Mouse (Mus musculus): ENCODE data around the gene Ints2. TPM values are rescaled to one million over a fixed set of nuclear protein-coding genes. Genes with fewer than 3 reads are reported as not detected.
A peak's percentile ranks its signal among the peaks of the same experiment; 100 is the strongest.
"Not testable (repeated sequence)": the region's sequence is repeated elsewhere in the genome, so short reads cannot be mapped to it uniquely, and the experiment has no call there.

The Ints2 gene
- 35.7 and 38.1 TPM in 2 replicates for total RNA-seq (2017)

DNA sequence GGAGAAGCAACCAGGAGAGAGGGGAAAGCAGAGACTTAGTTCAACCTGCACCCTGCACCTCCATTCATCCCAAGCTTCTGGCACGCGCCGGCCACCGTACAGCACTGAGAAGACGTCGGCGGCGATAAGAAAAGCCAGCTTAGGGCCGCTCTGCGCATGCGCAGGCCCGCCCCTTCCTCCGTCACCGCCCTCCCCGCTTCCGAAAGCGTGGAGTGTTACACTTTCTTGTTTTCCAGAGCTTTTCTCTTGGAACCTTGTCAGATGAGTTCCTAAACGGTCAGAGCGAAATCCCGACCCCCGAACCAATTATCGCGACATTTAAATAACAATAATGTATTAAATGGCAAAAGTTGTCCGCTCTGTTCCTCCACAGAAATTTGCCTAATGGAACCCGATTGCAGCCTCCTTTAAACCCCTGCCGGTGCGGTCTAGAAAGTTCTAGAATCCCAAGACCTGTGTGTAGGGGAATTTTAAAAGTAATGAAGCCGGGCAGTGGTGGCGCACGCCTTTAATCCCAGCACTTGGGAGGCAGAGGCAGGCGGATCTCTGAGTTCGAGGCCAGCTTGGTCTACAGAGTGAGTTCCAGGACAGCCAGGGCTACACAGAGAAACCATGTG lies at the start of gene Ints2:
Ints2 (minus strand) TSS at position 116 of the 617 bp plus-strand sequence.
- peak; percentile 96 for ATAC-seq (replicated peaks; ENCODE audit: low read depth, poor library complexity, severe bottlenecking)

DNA sequence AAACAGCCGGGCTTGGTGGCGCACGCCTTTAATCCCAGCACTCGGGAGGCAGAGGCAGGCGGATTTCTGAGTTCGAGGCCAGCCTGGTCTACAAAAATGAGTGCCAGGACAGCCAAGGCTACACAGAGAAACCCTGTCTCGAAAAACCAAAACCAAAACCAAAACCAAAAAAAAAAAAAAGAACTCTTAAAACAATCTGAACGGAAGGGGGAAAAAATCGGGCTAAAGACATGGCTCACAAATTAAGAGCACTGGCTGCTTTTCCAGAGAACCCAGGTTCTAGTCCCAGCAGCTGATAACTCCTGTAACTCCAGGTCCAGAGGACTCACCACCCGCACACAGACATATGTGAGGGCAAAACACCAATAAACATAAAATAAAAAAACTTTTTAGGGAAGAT lies 34.8 kb upstream of the Ints2 start:
- ATAC-seq (replicated peaks; ENCODE audit: low read depth, poor library complexity, severe bottlenecking): not testable (repeated sequence)

DNA sequence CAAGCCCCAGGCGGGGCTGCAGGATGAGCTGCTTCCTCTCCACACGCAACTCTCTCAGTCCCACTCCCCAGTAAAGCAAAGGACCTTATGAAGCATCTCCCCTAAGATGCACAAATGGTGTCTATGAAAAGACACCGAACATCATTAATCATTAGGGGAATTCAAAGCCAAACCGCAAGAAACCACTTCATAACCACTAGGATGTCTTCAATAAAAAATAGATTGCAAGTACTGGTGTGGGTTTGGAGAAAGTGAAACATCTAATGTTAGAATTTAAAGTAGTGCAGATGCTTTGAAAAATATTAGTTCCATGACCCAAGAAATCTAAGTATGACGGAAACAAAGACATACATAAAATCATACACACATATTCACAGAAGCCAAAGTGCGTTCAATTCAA lies 34.3 kb upstream of the Ints2 start:
- ATAC-seq (replicated peaks; ENCODE audit: low read depth, poor library complexity, severe bottlenecking): no peak

DNA sequence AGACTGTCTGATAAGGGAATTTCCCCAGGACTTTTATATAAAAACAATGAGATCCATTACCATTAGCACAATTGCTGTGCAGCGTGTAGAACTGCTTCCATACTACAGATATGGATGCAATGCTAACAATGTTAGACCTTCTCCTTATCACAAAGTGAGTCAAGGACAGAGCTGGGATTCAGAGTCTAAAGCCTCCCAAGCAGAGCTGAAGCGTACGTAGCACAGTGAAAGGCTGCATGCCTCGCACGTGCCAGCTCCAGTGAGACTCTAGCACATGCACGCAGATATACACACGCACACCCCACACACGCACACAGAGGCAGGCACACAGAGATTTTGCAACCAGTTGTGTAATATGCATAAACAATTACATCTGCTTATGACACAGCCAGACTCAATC lies 28.4 kb upstream of the Ints2 start:
- ATAC-seq (replicated peaks; ENCODE audit: low read depth, poor library complexity, severe bottlenecking): no peak

DNA sequence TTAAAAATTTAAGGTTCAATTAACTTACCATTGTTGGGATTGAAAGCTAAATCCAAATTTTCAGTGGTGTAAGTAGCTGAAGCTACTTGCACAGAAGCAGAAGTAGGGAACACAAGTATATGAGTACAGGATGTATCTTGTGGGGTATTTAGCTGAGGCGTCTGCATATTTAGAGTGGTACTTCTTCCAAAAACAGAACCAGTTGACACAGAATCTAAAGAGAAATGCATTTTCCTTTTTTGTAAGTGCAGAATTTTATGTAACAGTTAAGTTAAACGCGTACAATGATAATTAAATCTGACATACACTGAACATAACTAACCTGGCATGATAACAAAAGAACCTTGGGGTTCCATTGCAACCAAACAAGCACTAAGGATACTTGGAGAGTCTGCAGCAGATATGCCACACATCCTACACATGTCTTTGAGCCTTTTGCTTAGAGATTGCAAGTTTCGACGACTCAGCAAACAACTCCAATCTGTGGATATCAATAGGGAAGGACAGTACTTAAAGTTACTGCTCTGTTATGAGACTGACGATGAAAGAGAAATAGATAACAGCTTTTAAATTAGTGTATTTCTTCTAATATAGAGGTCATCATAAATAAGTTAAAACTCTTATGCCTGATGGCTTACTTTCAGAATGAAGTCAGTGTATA lies 21.2 kb upstream of the Ints2 start:
- no peak for ATAC-seq (replicated peaks; ENCODE audit: low read depth, poor library complexity, severe bottlenecking)

DNA sequence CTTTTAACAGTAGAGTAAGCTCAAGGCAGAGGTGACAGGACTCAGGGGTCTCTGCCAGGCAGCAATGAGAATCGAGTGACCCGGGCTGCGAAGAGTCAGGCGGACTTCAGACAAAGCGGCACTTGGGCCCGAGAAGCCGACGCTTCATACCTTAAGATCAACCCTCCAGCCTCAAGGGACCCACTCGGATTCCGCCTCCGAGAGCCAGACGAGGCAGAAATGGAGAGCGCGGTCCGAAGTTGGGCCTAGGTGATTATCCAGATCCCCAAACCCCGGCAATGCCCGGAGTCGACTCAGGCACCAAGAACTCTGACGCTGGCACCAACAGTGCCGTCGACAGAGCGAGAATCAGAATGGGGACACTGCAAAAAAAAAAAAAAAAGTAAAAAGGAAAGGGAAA lies 321 bp downstream of the Ints2 start:
- peak; percentile 64 for ATAC-seq (replicated peaks; ENCODE audit: low read depth, poor library complexity, severe bottlenecking)

DNA sequence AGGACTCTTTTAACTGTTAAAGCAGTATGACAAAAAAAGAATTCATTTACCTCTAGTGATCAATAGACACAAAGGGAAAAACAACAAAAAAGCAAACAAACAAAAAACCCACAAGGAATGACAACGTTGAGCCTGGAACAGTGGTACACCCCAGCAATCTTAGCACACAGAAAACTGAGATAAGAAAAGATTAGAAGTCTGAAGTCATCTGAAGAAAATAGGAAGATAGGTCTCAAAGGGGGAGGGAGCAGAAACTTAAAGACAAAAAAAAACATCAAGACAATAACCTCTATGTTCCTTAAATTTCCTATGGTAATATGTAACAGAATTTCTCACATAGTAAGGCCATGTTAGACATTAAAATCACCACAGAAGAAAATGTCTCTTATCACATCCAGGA lies 4.0 kb downstream of the Ints2 start:
- no peak for ATAC-seq (replicated peaks; ENCODE audit: low read depth, poor library complexity, severe bottlenecking)

DNA sequence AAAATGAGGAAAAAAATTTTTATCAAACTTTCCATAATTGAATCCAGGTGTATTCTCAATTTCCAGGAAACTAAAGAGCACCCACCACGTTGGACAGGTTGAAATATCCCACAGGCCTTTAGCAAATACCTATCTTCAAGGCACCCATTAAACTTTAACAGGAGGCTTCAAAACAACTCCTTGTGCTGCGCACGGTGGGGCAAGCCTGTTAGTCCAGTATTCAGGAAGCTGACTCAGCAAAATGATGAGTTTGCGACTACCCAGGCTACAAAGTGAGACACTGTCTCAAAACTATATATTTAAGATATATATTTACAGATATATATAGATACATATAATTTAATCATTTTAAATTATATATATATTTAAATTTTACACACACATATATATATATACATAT lies 24.9 kb downstream of the Ints2 start:
- ATAC-seq (replicated peaks; ENCODE audit: low read depth, poor library complexity, severe bottlenecking): no peak

DNA sequence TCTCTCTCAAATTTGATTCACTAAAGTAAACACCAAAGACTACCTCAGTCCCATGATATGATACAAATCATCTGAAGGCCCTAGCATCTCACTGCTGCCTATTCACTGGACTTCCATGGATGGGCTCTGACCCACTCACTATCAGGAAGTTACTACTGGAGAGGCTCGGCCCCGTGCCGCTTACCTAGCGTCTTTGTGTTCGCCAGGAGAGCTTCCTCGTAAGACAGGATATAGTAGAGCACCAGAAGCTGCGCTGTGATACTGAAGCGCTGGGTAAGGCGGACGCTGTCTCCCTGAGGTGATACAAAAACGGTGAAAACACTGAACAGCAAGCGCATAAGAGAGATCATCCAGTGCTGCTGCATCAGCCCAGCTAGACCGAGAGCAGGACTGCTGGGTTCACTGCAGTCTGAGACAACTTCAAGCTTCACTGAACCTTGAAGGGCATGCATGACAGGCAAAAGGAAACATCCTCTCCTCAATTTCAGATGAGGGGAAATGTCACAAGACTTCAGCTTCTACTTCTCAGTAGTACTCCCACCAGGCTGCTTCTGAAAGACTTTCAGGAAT lies 25.5 kb downstream of the Ints2 start:
- ATAC-seq (replicated peaks; ENCODE audit: low read depth, poor library complexity, severe bottlenecking): no peak

DNA sequence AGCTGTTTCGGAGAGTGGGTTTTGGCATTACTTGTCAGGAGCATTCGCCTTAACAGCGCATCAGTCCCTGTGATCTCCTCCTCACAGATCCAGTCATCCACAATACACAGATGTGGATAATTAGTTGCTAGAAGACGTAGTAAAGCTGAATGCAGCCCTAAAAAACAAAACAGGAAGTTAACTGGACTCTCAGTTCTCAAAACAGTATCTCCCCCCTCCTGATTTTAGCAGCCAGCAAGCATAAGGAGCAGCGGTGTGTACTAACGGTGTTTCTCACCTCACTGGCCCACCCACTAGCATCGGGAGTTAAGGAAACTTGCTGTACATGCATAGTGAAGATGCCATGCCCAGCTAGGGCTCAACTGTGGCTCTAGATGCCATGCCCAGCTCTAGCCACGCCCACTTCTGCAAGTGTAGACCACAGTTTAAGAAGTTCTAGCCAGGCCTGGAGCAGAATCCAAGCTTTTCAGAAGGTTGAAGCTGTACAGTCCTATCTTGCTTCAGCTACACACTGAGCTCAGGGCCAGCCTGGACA lies 30.7 kb downstream of the Ints2 start:
- ATAC-seq (replicated peaks; ENCODE audit: low read depth, poor library complexity, severe bottlenecking): 0 out of 2 replicates have a peak, but pooled peaks have one; percentile 29

DNA sequence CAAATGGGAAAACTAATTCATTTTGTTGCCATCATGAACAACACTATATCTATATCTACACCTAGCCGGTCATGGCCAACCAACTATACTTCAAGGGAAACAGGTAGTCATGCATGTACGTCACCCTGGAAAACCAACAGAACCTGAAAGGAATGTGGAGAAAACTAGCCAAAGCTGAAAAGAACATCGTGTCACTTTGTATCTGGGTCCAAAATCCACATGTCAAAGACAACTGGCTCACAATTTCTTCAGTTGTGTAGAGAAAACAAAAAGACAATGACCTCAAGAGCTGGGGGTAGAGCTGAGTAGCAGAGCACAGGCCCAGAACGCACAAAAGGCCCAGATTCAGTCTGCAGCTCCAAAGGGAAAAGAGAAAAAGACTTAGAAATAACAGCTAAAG lies 31.6 kb downstream of the Ints2 start:
- no peak for ATAC-seq (replicated peaks; ENCODE audit: low read depth, poor library complexity, severe bottlenecking)

DNA sequence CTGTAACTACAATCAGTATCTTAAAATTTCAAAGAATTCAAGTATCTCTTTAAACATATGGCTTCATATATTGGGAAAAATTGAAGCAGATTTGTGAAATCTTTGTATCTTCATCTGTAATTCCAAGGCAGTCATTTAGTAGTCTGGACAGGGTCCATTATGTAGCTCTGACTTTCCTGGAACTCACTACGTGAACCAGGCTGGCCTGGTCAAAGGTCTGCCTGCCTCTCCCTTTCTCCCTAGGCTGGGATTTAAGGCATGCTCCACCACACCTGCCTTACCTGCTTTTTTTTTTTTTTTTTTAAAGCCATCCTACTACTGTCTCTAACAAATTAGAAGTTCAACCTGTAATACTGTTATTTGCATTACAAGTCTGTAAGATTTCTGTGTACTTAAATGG lies 45.6 kb downstream of the Ints2 start:
- ATAC-seq (replicated peaks; ENCODE audit: low read depth, poor library complexity, severe bottlenecking): no peak

DNA sequence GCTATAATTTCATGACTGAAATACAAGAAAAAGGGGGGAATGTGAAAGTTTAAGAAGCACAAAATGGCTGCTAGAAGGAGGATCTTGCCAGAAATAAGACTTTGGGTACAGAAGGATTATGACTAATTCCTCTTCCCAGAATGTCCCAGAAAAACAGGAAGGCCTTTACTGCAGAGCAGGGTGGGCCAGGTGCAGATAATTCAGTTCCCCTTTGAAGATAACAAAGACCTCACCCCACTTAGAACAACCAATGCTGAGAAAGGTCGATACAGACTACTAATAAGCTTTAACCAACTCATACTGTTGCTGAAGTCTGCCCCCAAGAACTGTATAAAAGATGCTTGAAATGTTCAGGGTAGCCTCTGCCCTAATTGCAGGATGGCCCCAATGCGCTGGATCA lies 48.3 kb downstream of the Ints2 start:
- no peak for ATAC-seq (replicated peaks; ENCODE audit: low read depth, poor library complexity, severe bottlenecking)

DNA sequence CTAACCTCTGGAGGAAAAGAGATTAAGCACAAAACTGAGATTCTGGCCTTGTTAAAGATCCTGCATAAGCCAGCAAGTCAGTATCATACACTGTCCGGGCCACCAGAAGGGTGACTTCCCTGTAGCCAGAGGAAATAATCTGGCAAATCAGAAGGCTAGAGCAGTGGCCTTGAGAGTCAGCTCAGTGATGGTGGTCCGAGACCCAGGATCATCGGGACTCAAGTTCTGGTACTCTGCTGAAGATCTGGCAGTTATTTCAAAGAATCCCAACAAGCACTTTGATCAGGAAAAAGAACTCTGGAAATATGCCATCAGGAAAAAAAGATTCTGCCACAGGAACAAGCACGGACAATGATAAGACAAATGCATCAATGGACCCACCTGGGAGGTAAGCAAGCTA lies 51.5 kb downstream of the Ints2 start:
- ATAC-seq (replicated peaks; ENCODE audit: low read depth, poor library complexity, severe bottlenecking): no peak

DNA sequence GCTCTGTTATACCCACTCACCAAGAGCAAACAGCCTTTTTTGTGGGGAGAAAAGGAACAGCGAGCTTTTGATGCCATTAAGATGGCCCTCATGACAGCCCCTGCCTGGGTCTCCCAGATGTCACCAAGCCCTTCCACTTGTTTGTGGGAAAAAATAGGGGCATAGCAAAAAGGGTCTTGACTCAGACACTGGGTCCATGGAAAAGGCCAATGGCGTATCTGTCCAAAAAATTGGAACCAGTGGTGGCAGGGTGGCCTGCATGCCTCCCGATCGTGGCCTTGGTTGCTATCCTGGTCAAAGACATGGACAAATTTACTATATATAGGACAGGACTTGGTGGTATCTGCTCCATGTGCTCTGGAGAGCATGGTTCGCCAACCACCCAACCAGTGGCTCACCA lies 52.3 kb downstream of the Ints2 start:
- ATAC-seq (replicated peaks; ENCODE audit: low read depth, poor library complexity, severe bottlenecking): no peak

DNA sequence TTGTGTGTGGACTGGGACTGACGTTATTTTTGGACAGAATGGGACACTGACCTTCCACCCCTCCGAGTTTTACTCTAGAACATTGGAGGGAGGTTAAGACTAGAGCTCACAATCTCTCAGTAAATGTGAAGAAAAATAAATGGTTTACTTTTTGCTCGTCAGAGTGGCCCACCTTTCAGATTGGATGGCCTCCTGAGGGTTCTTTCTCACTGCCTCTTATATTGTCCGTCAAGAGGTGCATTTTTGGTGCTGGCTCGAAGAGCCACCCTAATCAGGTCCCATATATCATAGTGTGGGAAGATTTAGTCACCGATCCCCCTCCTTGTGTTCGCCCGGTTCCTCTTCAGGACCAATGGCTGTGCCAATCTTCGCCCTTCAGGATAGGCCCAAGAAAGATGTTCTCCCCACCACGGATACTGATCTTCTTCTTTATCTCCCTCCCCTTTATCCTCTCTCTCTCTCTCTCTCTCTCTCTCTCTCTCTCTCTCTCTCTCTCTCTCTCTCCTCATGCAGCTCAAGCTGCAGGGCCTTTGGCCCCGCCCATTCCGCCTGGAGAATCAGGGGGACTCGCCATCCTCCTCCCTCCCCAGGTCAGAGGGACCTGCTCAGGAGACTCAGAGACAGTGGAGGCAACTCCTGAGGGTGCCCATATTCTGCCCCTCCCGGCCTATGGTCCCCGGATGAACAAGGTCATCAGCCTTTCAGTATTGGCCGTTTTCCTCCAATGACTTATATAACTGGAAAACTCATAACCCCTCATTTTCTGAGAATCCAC lies 55.3 kb downstream of the Ints2 start:
- no peak for ATAC-seq (replicated peaks; ENCODE audit: low read depth, poor library complexity, severe bottlenecking)

DNA sequence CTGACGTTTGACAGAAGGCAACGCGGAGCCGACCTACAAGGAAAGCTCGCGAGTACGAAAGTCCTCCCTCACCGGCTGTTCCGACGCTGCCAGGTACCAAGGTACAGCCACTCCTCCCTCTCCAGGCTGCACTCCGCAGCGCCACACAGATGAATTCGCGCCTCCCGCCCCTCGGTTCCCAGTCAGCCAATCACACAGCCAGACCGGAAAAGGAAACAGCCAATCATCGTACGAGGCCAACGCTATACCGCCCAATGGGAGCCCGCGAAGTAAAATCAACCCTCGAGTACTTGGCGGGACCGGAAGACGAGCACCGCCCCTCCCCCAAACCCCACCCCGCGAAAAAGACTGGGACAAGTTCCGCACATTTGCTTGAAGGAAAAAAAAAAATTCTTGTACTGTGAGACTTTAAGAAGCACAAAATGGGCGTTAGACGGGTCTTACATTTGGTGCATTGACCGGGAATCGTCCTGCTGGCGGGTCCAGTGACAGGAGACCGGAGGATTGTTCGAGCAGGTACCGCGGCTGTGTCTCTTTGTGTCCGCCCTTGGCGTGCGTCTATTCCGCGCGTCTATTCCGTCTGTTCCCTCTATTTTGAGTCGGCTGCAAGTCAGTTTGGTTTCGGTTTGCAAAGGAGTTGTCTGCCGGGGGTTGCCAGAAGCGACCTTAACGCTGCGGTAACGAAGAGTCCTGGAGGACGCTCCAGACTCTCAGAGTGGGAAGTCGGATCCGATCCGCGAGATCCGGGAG lies 56.2 kb downstream of the Ints2 start, which contains the start of gene Brip1:
Brip1 (minus strand) TSS at position 157 of the 750 bp plus-strand sequence.
- ATAC-seq (replicated peaks; ENCODE audit: low read depth, poor library complexity, severe bottlenecking): peak; percentile 98

DNA sequence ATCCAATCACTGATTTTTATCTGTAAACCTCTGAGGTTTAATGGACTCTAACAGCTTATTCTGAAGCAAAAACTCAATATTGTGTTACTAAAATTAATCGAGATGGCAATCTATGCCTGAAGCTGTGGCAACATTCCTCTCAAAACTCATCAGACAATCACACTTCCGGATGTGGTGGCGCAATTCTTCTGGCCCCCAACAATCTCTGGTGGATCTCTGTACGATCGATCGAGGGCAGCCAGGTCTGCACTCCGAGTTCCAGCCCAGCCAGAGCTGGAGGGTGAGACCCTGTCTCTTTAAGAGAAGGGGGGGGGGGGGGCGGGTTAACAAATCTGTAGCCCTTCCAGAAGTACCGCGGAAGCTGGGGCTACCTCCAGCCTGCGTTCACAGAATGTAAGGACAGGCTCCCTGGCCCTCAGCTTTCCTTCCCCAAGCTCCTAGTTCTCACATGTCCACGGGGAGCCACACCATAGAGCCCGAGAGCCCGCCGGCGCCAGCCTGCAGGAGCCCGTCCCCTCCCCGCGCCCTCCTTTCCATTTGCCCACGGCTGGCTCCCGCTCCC lies 56.8 kb downstream of the Ints2 start:
- ATAC-seq (replicated peaks; ENCODE audit: low read depth, poor library complexity, severe bottlenecking): peak; percentile 27

DNA sequence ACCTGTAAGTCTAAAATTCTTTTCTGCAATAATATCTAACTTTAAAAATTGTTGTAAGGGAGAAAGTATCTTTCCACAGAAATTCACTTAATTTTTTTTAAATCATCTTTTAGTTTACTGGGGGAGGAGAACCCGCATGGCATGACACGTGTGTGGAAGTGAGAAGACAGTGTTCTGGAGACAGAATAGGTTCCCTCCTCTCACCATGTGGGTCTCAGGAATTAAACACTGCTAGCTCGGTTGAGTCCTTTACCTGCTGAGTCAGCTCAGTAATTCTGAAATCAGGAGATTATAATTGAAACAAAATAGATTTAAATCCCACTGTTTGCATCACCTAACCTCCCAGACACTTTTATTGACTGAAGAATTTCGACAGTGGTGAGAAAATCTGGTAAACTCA lies 57.6 kb downstream of the Ints2 start:
- no peak for ATAC-seq (replicated peaks; ENCODE audit: low read depth, poor library complexity, severe bottlenecking)

DNA sequence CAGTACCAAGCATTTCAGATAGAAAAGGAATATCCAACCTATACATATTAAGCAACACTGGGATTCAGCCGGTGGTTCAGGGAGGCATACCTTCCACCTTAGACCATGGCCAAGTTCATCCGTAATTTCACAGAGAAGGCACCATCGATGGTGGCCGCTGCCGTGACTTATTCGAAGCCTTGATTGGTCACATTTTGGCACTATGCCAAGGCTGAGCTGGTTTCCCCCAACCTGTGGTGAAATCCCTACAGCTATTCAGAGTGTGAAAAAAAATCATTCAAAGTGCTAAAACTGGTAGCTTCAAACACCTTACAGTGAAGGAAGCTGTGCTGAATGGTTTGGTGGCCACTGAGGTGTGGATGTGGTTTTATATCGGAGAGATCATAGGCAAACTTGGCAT lies 72.2 kb downstream of the Ints2 start:
- not testable (repeated sequence) for ATAC-seq (replicated peaks; ENCODE audit: low read depth, poor library complexity, severe bottlenecking)
